Mouse (Mus musculus): ENCODE measurements around the gene Tmem50a. TPM values are rescaled to one million over a fixed set of nuclear protein-coding genes. Genes with fewer than 3 reads are reported as not detected.
"Not testable (repeated sequence)": the region's sequence is repeated elsewhere in the genome, so short reads cannot be mapped to it uniquely, and the experiment has no call there.

Gene Tmem50a
- total RNA-seq, 2 experiments from 2014 or later = 64.7 to 71.9 TPM

GRCm38 (mm10) chr4:134924019-134924741 lies 9.4 kb upstream of the Tmem50a start:
- DNase-seq (ENCODE audit: low spot score in 2 of 2) = peak; percentile 33 to 53

GRCm38 (mm10) chr4:134923258-134924018 lies 8.6 kb upstream of the Tmem50a start, which contains the start of gene Rsrp1:
Gene Rsrp1 (plus strand): TSS chr4:134923592.
- DNase-seq (ENCODE audit: low spot score in 2 of 2) = peak; percentile 97 to 99

GRCm38 (mm10) chr4:134922925-134923244 lies 8.1 kb upstream of the Tmem50a start:
- DNase-seq (ENCODE audit: low spot score in 2 of 2) = peak in 1 of 2 experiments; percentile 72

- no peak for DNase-seq (ENCODE audit: low spot score in 2 of 2)
Observed at GRCm38 (mm10) chr4:134922111-134922924, 7.5 kb upstream of the Tmem50a start.

GRCm38 (mm10) chr4:134921703-134922102 lies 6.9 kb upstream of the Tmem50a start:
- DNase-seq (ENCODE audit: low spot score in 2 of 2) = no peak

GRCm38 (mm10) chr4:134920631-134921030 lies 5.8 kb upstream of the Tmem50a start:
- no peak for DNase-seq (ENCODE audit: low spot score in 2 of 2)

GRCm38 (mm10) chr4:134919733-134920540 lies 5.1 kb upstream of the Tmem50a start:
- no peak for DNase-seq (ENCODE audit: low spot score in 2 of 2)

- DNase-seq (ENCODE audit: low spot score in 2 of 2) = peak in 1 of 2 experiments; percentile 39
Observed at GRCm38 (mm10) chr4:134918381-134918780, 3.6 kb upstream of the Tmem50a start.

- DNase-seq (ENCODE audit: low spot score in 2 of 2) = no peak
Observed at GRCm38 (mm10) chr4:134917194-134917593, 2.4 kb upstream of the Tmem50a start.

GRCm38 (mm10) chr4:134915223-134916050 lies 613 bp upstream of the Tmem50a start:
- no peak for DNase-seq (ENCODE audit: low spot score in 2 of 2)

GRCm38 (mm10) chr4:134914122-134914863 lies 531 bp downstream of the Tmem50a start:
- peak in 1 of 2 experiments; percentile 40 for DNase-seq (ENCODE audit: low spot score in 2 of 2)

- peak; percentile 42 to 72 for DNase-seq (ENCODE audit: low spot score in 2 of 2)
Observed at GRCm38 (mm10) chr4:134913413-134913812, 1.4 kb downstream of the Tmem50a start.

GRCm38 (mm10) chr4:134911406-134911805 lies 3.4 kb downstream of the Tmem50a start:
- not testable (repeated sequence) for DNase-seq (ENCODE audit: low spot score in 2 of 2)

- DNase-seq (ENCODE audit: low spot score in 2 of 2) = no peak
Observed at GRCm38 (mm10) chr4:134903046-134903445, 11.8 kb downstream of the Tmem50a start.

GRCm38 (mm10) chr4:134901126-134901525 lies 13.7 kb downstream of the Tmem50a start:
- no peak for DNase-seq (ENCODE audit: low spot score in 2 of 2)

GRCm38 (mm10) chr4:134897256-134897655 lies 17.6 kb downstream of the Tmem50a start:
- DNase-seq (ENCODE audit: low spot score in 2 of 2) = no peak

GRCm38 (mm10) chr4:134892096-134892495 lies 22.7 kb downstream of the Tmem50a start:
- DNase-seq (ENCODE audit: low spot score in 2 of 2) = peak in 1 of 2 experiments; percentile 48

GRCm38 (mm10) chr4:134884364-134884763 lies 30.5 kb downstream of the Tmem50a start:
- DNase-seq (ENCODE audit: low spot score in 2 of 2) = no peak

- no peak for DNase-seq (ENCODE audit: low spot score in 2 of 2)
Observed at GRCm38 (mm10) chr4:134883808-134884207, 31.0 kb downstream of the Tmem50a start.

All from gastrocnemius, postnatal 4 days (tissue).